ENCODE assay signal across 8 mouse cellular contexts in genomic region chr5:134186961-134187731, GRCm38 (mm10). TPM values are rescaled to one million over a fixed set of nuclear protein-coding genes. Genes with fewer than 3 reads are reported as not detected.
A peak's percentile ranks its signal among the peaks of the same experiment; 100 is the strongest.
DNase-seq lines count a peak whose midpoint lies in the region; ATAC-seq and TF ChIP-seq lines count a peak whose summit lies in the region.

No protein-coding gene starts in this region.

- peak; percentile 53 to 82 for DNase-seq in adrenal gland, adult (ENCODE audit: inconsistent age in 2 of 2, low spot score in 1 of 2)
- no peak for DNase-seq in adrenal gland, postnatal 4 days (ENCODE audit: low spot score in 2 of 2)
- peak in 1 of 2 experiments; percentile 59 for DNase-seq in layer of hippocampus, adult 2 months (ENCODE audit: low spot score in 2 of 2)
- DNase-seq in layer of hippocampus, adult 9-10 months (ENCODE audit: low spot score) = no peak
- peak; percentile 69 for DNase-seq in brain, adult 2 months (ENCODE audit: low read depth, low spot score)
- peak; percentile 71 for DNase-seq in lung, postnatal 14 days
- DNase-seq in spleen, adult 2 months (ENCODE audit: low read depth in 1 of 2, low spot score in 2 of 2) = peak; percentile 62 to 78

- TF ChIP-seq POLR2A in spleen, adult 2 months (IDR thresholded peaks at IDR 0.05; ENCODE audit: low read depth, low read length) = no peak

- ATAC-seq in granulocyte monocyte progenitor cell, adult 5-6 weeks (replicated peaks; ENCODE audit: poor library complexity, severe bottlenecking) = peak; percentile 48

- H3K4me3 ChIP-seq in layer of hippocampus, adult 2 months = no peak overlapping the region
- no peak overlapping the region for H3K4me3 ChIP-seq in spleen, adult 2 months (ENCODE audit: extremely low read depth, insufficient read depth, insufficient read length)

- peak; percentile 89 for TF ChIP-seq CTCF in layer of hippocampus, adult 2 months (conservative IDR thresholded peaks at IDR 0.05)
- peak; percentile 80; the same call in 1 of the 2 replicates for TF ChIP-seq CTCF in spleen, adult 2 months (IDR thresholded peaks at IDR 0.05; ENCODE audit: extremely low read depth, insufficient read depth, insufficient read length, insufficient replicate concordance)

- H3K4me1 ChIP-seq in spleen, adult 2 months (ENCODE audit: control insufficient read depth, insufficient read depth, insufficient read length) = peaks cover 12% of the 10 kb centered on the region

- 66% methylated on average over 4 of the region's 4 CpGs for WGBS in spleen, adult 2 months

- H3K27ac ChIP-seq in layer of hippocampus, adult 2 months = peak overlapping the region; percentile 95
- H3K27ac ChIP-seq in spleen, adult 2 months (ENCODE audit: insufficient read depth, low read length) = no peak overlapping the region

- no peaks in the 10 kb centered on the region for H3K27me3 ChIP-seq in spleen, adult 2 months (ENCODE audit: control insufficient read depth, insufficient read depth, low read length)

- no peaks in the 10 kb centered on the region for H3K36me3 ChIP-seq in spleen, adult 2 months (ENCODE audit: control insufficient read depth, insufficient read depth, low read length)

RNA-seq across cellular contexts. Expression of gene Gtf2ird2, which starts 3.3 kb away (rescaled TPM):
- 10 to 100 TPM; 13.9 to 15.9 TPM for total RNA-seq in adrenal gland, postnatal 4 days (2021)
- total RNA-seq in layer of hippocampus, adult 2 months (2021) = 10 to 100 TPM; 15.4 to 17.6 TPM
- total RNA-seq in granulocyte monocyte progenitor cell, adult 5-6 weeks (2014; fragmentation: Nextera tagmentation) = 1.3 and 15.1 TPM in 2 replicates
- 3.9 and 5.0 TPM in 2 replicates for total RNA-seq in granulocyte monocyte progenitor cell, adult 5-6 weeks (2017)
- polyA plus RNA-seq in spleen, adult 2 months (2012; rRNA removed) = 6.4 and 7.7 TPM in 2 replicates

RNA-seq across cellular contexts. Expression of gene Rcc1l, which starts 10.6 kb away (rescaled TPM):
- 10 to 100 TPM; 33.0 to 35.6 TPM for total RNA-seq in adrenal gland, postnatal 4 days (2021)
- 10 to 100 TPM; 15.9 to 16.4 TPM for total RNA-seq in layer of hippocampus, adult 2 months (2021)
- 22.9 and 25.7 TPM in 2 replicates for total RNA-seq in granulocyte monocyte progenitor cell, adult 5-6 weeks (2014; fragmentation: Nextera tagmentation)
- total RNA-seq in granulocyte monocyte progenitor cell, adult 5-6 weeks (2017) = 8.7 and 9.7 TPM in 2 replicates
- polyA plus RNA-seq in spleen, adult 2 months (2012; rRNA removed) = 10.7 and 12.0 TPM in 2 replicates

RNA-seq across cellular contexts. Expression of gene Ncf1, which starts 42.3 kb away (rescaled TPM):
- 10 to 100 TPM in 1 of 2 experiments, 1 to 10 TPM in 1; 5.2 to 10.3 TPM for total RNA-seq in adrenal gland, postnatal 4 days (2021)
- 1 to 10 TPM; 7.2 to 9.0 TPM for total RNA-seq in layer of hippocampus, adult 2 months (2021)
- total RNA-seq in granulocyte monocyte progenitor cell, adult 5-6 weeks (2014; fragmentation: Nextera tagmentation) = 163 and 170 TPM in 2 replicates
- total RNA-seq in granulocyte monocyte progenitor cell, adult 5-6 weeks (2017) = 165 and 177 TPM in 2 replicates
- polyA plus RNA-seq in spleen, adult 2 months (2012; rRNA removed) = 103 and 151 TPM in 2 replicates

Comparison
In these comparisons a context has a peak if more than half of its experiments do, and no peak if none do; other contexts are left out.
1. DNase-seq: peak in adrenal gland, adult (2 of 2), brain, adult 2 months (single experiment), lung, postnatal 14 days (single experiment) and spleen, adult 2 months (2 of 2); none in adrenal gland, postnatal 4 days (0 of 2) and layer of hippocampus, adult 9-10 months (single experiment).
2. RNA of gene Ncf1, which starts 42.3 kb away (total RNA-seq): 163 to 177 TPM in granulocyte monocyte progenitor cell, adult 5-6 weeks; 5.2 to 10.3 TPM in adrenal gland, postnatal 4 days and 7.2 to 9.0 TPM in layer of hippocampus, adult 2 months; every median in the first group is over 10 times any median in the second.